Comparison of ENCODE assay signal across 10 mouse cellular contexts in genomic region chr7:97695441-97695840, GRCm38 (mm10). TPM values are rescaled to one million over a fixed set of nuclear protein-coding genes. Genes with fewer than 3 reads are reported as not detected.
A peak's percentile ranks its signal among the peaks of the same experiment; 100 is the strongest.
DNase-seq lines count a peak whose midpoint lies in the region; ATAC-seq and TF ChIP-seq lines count a peak whose summit lies in the region.
"Had no signal": no experiment of that assay in that cellular context is flagged by ENCODE, and none has a peak within 500 bp of the region (broad histone marks: within the 10 kb centered on the region; RNA-seq: fewer than 3 reads in every experiment).

No protein-coding gene starts in this region.

- H3K79me2 ChIP-seq in heart, adult 2 months (replicated peaks; ENCODE audit: control insufficient read depth, insufficient read depth, low read length) = 0 out of 2 replicates have a peak, but pooled peaks cover 1% of the 10 kb centered on the region

- H3K9me3 ChIP-seq in midbrain, embryonic 12.5 days = no peaks in the 10 kb centered on the region
- no peaks in the 10 kb centered on the region for H3K9me3 ChIP-seq in midbrain, embryonic 16.5 days (replicated peaks; ENCODE audit: control insufficient read depth, low read length, poor library complexity, severe bottlenecking)
- H3K9me3 ChIP-seq in hindbrain, embryonic 15.5 days = no peaks in the 10 kb centered on the region
- no peaks in the 10 kb centered on the region for H3K9me3 ChIP-seq in neural tube, embryonic 13.5 days

- no peak for TF ChIP-seq POLR2A in heart, adult 2 months (IDR thresholded peaks at IDR 0.05; ENCODE audit: insufficient read depth, low read depth, low read length)

- H3K27me3 ChIP-seq in heart, adult 2 months (ENCODE audit: control insufficient read depth, insufficient read depth, low read length) = no peaks in the 10 kb centered on the region
- no peaks in the 10 kb centered on the region for H3K27me3 ChIP-seq in midbrain, embryonic 12.5 days
- no peaks in the 10 kb centered on the region for H3K27me3 ChIP-seq in midbrain, embryonic 16.5 days (ENCODE audit: control insufficient read depth, insufficient read depth, low read depth, low read length)
- no peaks in the 10 kb centered on the region for H3K27me3 ChIP-seq in hindbrain, embryonic 15.5 days
- H3K27me3 ChIP-seq in neural tube, embryonic 13.5 days = no peaks in the 10 kb centered on the region

- H3K27ac ChIP-seq in heart, adult 2 months = no peak overlapping the region
- H3K27ac ChIP-seq in midbrain, embryonic 12.5 days (replicated peaks) = no peak overlapping the region
- H3K27ac ChIP-seq in midbrain, embryonic 16.5 days (ENCODE audit: low read length) = no peak overlapping the region
- no peak overlapping the region for H3K27ac ChIP-seq in hindbrain, embryonic 15.5 days (replicated peaks)
- H3K27ac ChIP-seq in neural tube, embryonic 13.5 days (replicated peaks) = peak overlapping the region; percentile 82; the same call in 1 of the 2 replicates

- no peak for TF ChIP-seq EP300 in heart, adult 2 months (IDR thresholded peaks at IDR 0.05; ENCODE audit: insufficient read depth, low read depth, low read length)

- intact Hi-C loops in heart, adult 2 months (cut with DNase I) = no loop called here

- WGBS in heart, adult 2 months = 98% methylated on average over 1 of the region's 1 CpGs
- 100% methylated on average over 1 of the region's 1 CpGs for WGBS in midbrain, embryonic 12.5 days
- 93% methylated on average over 1 of the region's 1 CpGs for WGBS in midbrain, embryonic 16.5 days
- 100% methylated on average over 1 of the region's 1 CpGs for WGBS in hindbrain, embryonic 15.5 days
- 98% methylated on average over 1 of the region's 1 CpGs for WGBS in neural tube, embryonic 13.5 days

- H3K4me2 ChIP-seq in midbrain, embryonic 12.5 days (replicated peaks) = peak overlapping the region; percentile 88; the same call in 1 of the 2 replicates
- no peak overlapping the region for H3K4me2 ChIP-seq in midbrain, embryonic 16.5 days (ENCODE audit: low read length)
- peak overlapping the region; percentile 90 for H3K4me2 ChIP-seq in hindbrain, embryonic 15.5 days
- H3K4me2 ChIP-seq in neural tube, embryonic 13.5 days = peak overlapping the region; percentile 83

- no peak overlapping the region for H3K9ac ChIP-seq in heart, adult 2 months (ENCODE audit: low read depth, low read length)
- H3K9ac ChIP-seq in midbrain, embryonic 12.5 days (replicated peaks) = no peak overlapping the region
- no peak overlapping the region for H3K9ac ChIP-seq in midbrain, embryonic 16.5 days (ENCODE audit: low read depth, low read length)
- H3K9ac ChIP-seq in hindbrain, embryonic 15.5 days = 0 out of 2 replicates have a peak overlapping the region, but pooled peaks have one; percentile 93
- peak overlapping the region; percentile 93; the same call in 1 of the 2 replicates for H3K9ac ChIP-seq in neural tube, embryonic 13.5 days

- H3K4me1 ChIP-seq in heart, adult 2 months (ENCODE audit: control insufficient read depth, insufficient read depth, low read length) = peaks cover 3% of the 10 kb centered on the region
- peaks cover 15% of the 10 kb centered on the region for H3K4me1 ChIP-seq in midbrain, embryonic 12.5 days
- H3K4me1 ChIP-seq in midbrain, embryonic 16.5 days (ENCODE audit: control insufficient read depth, insufficient read depth, low read length) = peaks cover 13% of the 10 kb centered on the region
- H3K4me1 ChIP-seq in hindbrain, embryonic 15.5 days (replicated peaks) = peaks cover 19% of the 10 kb centered on the region
- peaks cover 19% of the 10 kb centered on the region for H3K4me1 ChIP-seq in neural tube, embryonic 13.5 days (replicated peaks)

- no peak for ATAC-seq in midbrain, embryonic 12.5 days (ENCODE audit: low FRiP score, low read depth)
- no peak for ATAC-seq in midbrain, embryonic 16.5 days
- no peak for ATAC-seq in hindbrain, embryonic 15.5 days (ENCODE audit: low FRiP score, low read depth)
- ATAC-seq in neural tube, embryonic 13.5 days (ENCODE audit: low read depth) = no peak

- H3K4me3 ChIP-seq in heart, adult 2 months = no peak overlapping the region
- no peak overlapping the region for H3K4me3 ChIP-seq in midbrain, embryonic 12.5 days
- no peak overlapping the region for H3K4me3 ChIP-seq in midbrain, embryonic 16.5 days (ENCODE audit: low read depth, low read length)
- H3K4me3 ChIP-seq in hindbrain, embryonic 15.5 days = no peak overlapping the region
- no peak overlapping the region for H3K4me3 ChIP-seq in neural tube, embryonic 13.5 days

- peak; percentile 48 for DNase-seq in heart, adult 11 months
- no peak for DNase-seq in heart, adult 2 months
- DNase-seq in layer of hippocampus, adult 18-20 months (ENCODE audit: low spot score in 2 of 2) = no peak
- DNase-seq in kidney, postnatal 10 days = no peak
- DNase-seq: layer of hippocampus, adult 9-11 months; lung, postnatal 14 days had no signal

- H3K36me3 ChIP-seq in heart, adult 2 months (ENCODE audit: control insufficient read depth, insufficient read depth, low read length) = peaks cover 2% of the 10 kb centered on the region; the same call in 1 of the 2 replicates
- peaks cover 20% of the 10 kb centered on the region; the same call in 1 of the 2 replicates for H3K36me3 ChIP-seq in midbrain, embryonic 12.5 days
- no peaks in the 10 kb centered on the region for H3K36me3 ChIP-seq in midbrain, embryonic 16.5 days (ENCODE audit: control insufficient read depth, insufficient read depth, low read length)
- peaks cover 15% of the 10 kb centered on the region for H3K36me3 ChIP-seq in hindbrain, embryonic 15.5 days
- H3K36me3 ChIP-seq in neural tube, embryonic 13.5 days = peaks cover 19% of the 10 kb centered on the region

- TF ChIP-seq CTCF in heart, adult 2 months (IDR thresholded peaks at IDR 0.05) = no peak

RNA-seq across cellular contexts. Expression of gene Clns1a, which starts 1.0 kb away (rescaled TPM):
- 10 to 100 TPM; 25.9 to 29.8 TPM for total RNA-seq in heart, adult 2 months (2021)
- 18.9 and 35.9 TPM in 2 replicates for polyA plus RNA-seq in heart, adult 2 months (2012; rRNA removed)
- 195 and 202 TPM in 2 replicates for polyA plus RNA-seq in midbrain, embryonic 12.5 days (2016; fragmentation: Nextera tagmentation; extraction: Ambion mirVana)
- polyA plus RNA-seq in midbrain, embryonic 16.5 days (2015; fragmentation: Nextera tagmentation; extraction: Ambion mirVana) = 167 and 169 TPM in 2 replicates
- polyA plus RNA-seq in hindbrain, embryonic 15.5 days (2015; fragmentation: Nextera tagmentation; extraction: Ambion mirVana) = 174 and 175 TPM in 2 replicates
- polyA plus RNA-seq in neural tube, embryonic 13.5 days (2015; fragmentation: Nextera tagmentation; extraction: Ambion mirVana) = 193 and 209 TPM in 2 replicates
- total RNA-seq in layer of hippocampus, adult 18-20 months (2021) = 10 to 100 TPM; 90.6 to 97.5 TPM

RNA-seq across cellular contexts. Expression of gene Aqp11, which starts 42.6 kb away (rescaled TPM):
- total RNA-seq in heart, adult 2 months (2021) = 1 to 10 TPM in 1 of 2 experiments, under 1 TPM in 1; 0.91 to 1.6 TPM
- 2.6 and 3.0 TPM in 2 replicates for polyA plus RNA-seq in heart, adult 2 months (2012; rRNA removed)
- 5.7 and 6.9 TPM in 2 replicates for polyA plus RNA-seq in midbrain, embryonic 12.5 days (2016; fragmentation: Nextera tagmentation; extraction: Ambion mirVana)
- polyA plus RNA-seq in midbrain, embryonic 16.5 days (2015; fragmentation: Nextera tagmentation; extraction: Ambion mirVana) = 15.2 and 18.5 TPM in 2 replicates
- polyA plus RNA-seq in hindbrain, embryonic 15.5 days (2015; fragmentation: Nextera tagmentation; extraction: Ambion mirVana) = 19.4 and 22.1 TPM in 2 replicates
- 11.6 and 12.7 TPM in 2 replicates for polyA plus RNA-seq in neural tube, embryonic 13.5 days (2015; fragmentation: Nextera tagmentation; extraction: Ambion mirVana)
- total RNA-seq in layer of hippocampus, adult 18-20 months (2021) = 10 to 100 TPM; 37.2 to 41.8 TPM

Comparison
In these comparisons a context has a peak if more than half of its experiments do, and no peak if none do; other contexts are left out.
1. H3K9ac ChIP-seq: peak in hindbrain, embryonic 15.5 days (single experiment) and neural tube, embryonic 13.5 days (single experiment); none in heart, adult 2 months (single experiment), midbrain, embryonic 12.5 days (single experiment) and midbrain, embryonic 16.5 days (single experiment).